Mouse (Mus musculus) forebrain, embryonic 11.5 days (tissue): Measurements from ENCODE around the gene Vcl. TPM values are rescaled to one million over a fixed set of nuclear protein-coding genes. Genes with fewer than 3 reads are reported as not detected.

Source experiments
- ATAC-seq: fragments of 200-750 bp; cut with Nextera tagmentation; replicated peaks from 2 replicates; pipeline ENCODE4 v1.8.0; 2017; ENCODE audit warnings: moderate TSS enrichment; ENCODE audit not compliant: low FRiP score
- DNase-seq: peaks from one replicate; pipeline ENCODE4 v3.0.0-alpha.2; 2017; ENCODE audit warnings: low spot score
- H3K27ac ChIP-seq: fragments of 300-500 bp; sonication (generic); 2 replicates; pipeline ENCODE4 v1.5.1; 2014; ENCODE audit warnings: low read depth, low read length
- H3K27me3 ChIP-seq: fragments of 300-500 bp; sonication (generic); 2 replicates; pipeline ENCODE4 v1.6.1; 2014; ENCODE audit warnings: mild to moderate bottlenecking, low read length, mixed read lengths; ENCODE audit not compliant: control insufficient read depth, insufficient read depth
- H3K36me3 ChIP-seq: fragments of 300-500 bp; sonication (generic); 2 replicates; pipeline ENCODE4 v1.6.1; 2014; ENCODE audit warnings: mild to moderate bottlenecking, low read length, moderate library complexity, mixed read lengths; ENCODE audit not compliant: control insufficient read depth, insufficient read depth
- H3K4me1 ChIP-seq: fragments of 300-500 bp; sonication (generic); replicated peaks from 2 replicates; pipeline ENCODE4 v1.6.1; 2014; ENCODE audit warnings: low read length, mixed read lengths; ENCODE audit not compliant: control insufficient read depth, insufficient read depth
- H3K4me2 ChIP-seq: fragments of 300-500 bp; sonication (generic); 2 replicates; pipeline ENCODE4 v1.6.1; 2014; ENCODE audit warnings: low read depth, mild to moderate bottlenecking, low read length, moderate library complexity, mixed read lengths; ENCODE audit not compliant: severe bottlenecking
- H3K4me3 ChIP-seq: fragments of 300-500 bp; sonication (generic); 2 replicates; pipeline ENCODE4 v1.5.1; 2014; ENCODE audit warnings: low read depth, low read length
- H3K9ac ChIP-seq: fragments of 300-500 bp; sonication (generic); 2 replicates; pipeline ENCODE4 v1.6.1; 2014; ENCODE audit warnings: low read length
- H3K9me3 ChIP-seq: fragments of 300-500 bp; sonication (generic); 2 replicates; pipeline ENCODE4 v1.6.1; 2016; ENCODE audit warnings: low read length, mixed read lengths; ENCODE audit not compliant: control insufficient read depth
- whole genome bisulfite sequencing: fragments of 180-500 bp; shearing (Covaris S2); extraction: QIAGEN DNeasy Blood & Tissue Kit; methylation state at CpG from one replicate; pipeline ENCODE4 v1.1.7; 2014; 5-methylcytosine and 5-hydroxymethylcytosine counted together
- polyA plus RNA-seq: library from polyadenylated mRNA; unstranded; fragments of >200 nt; fragmentation: Nextera tagmentation; extraction: Ambion mirVana; gene quantifications from 2 replicates; pipeline ENCODE4 v1.2.1, GENCODE M21; 2014

Gene Vcl
- polyA plus RNA-seq, 1 experiment from 2014 or later, result 30.2 TPM

- H3K9me3 ChIP-seq, result no peaks in the 10 kb centered on the region; the same call in 1 of the 2 replicates
- H3K4me2 ChIP-seq, result peak overlapping the region; percentile 92
- no peak overlapping the region for H3K27ac ChIP-seq
- H3K36me3 ChIP-seq, result no peaks in the 10 kb centered on the region
- ATAC-seq, result no peak
- H3K9ac ChIP-seq, result no peak overlapping the region; the same call in 1 of the 2 replicates
- H3K27me3 ChIP-seq, result no peaks in the 10 kb centered on the region
- peak overlapping the region; percentile 84 for H3K4me3 ChIP-seq
- WGBS, result 45% methylated on average over 7 of the region's 7 CpGs
- no peaks in the 10 kb centered on the region for H3K4me1 ChIP-seq
- no peak for DNase-seq
These were observed 124.4 kb downstream of the Vcl start for GRCm38 (mm10) chr14:21053586-21053985.

GRCm38 (mm10) chr14:21058972-21059371 is 129.8 kb downstream of the Vcl start:
- Histone ChIP-seq H3K4me2 (no peak overlapping the region), H3K4me3 (no peak overlapping the region), H3K36me3 (no peaks in the 10 kb centered on the region), H3K4me1 (no peaks in the 10 kb centered on the region), H3K27me3 (no peaks in the 10 kb centered on the region), H3K9me3 (no peaks in the 10 kb centered on the region), H3K9ac (no peak overlapping the region), H3K27ac (no peak overlapping the region)
- ATAC-seq (no peak), DNase-seq (no peak)
- WGBS, result 85% methylated on average over 2 of the region's 2 CpGs

GRCm38 (mm10) chr14:21062766-21063513 is 133.7 kb downstream of the Vcl start:
- no peaks in the 10 kb centered on the region for H3K9me3 ChIP-seq
- no peak overlapping the region for H3K9ac ChIP-seq
- no peak overlapping the region for H3K27ac ChIP-seq
- no peaks in the 10 kb centered on the region for H3K4me1 ChIP-seq
- no peak overlapping the region for H3K4me3 ChIP-seq
- H3K36me3 ChIP-seq, result no peaks in the 10 kb centered on the region
- no peak for ATAC-seq
- H3K4me2 ChIP-seq, result no peak overlapping the region
- DNase-seq, result no peak
- 69% methylated on average over 5 of the region's 5 CpGs for WGBS
- H3K27me3 ChIP-seq, result no peaks in the 10 kb centered on the region

GRCm38 (mm10) chr14:21064321-21064720 is 135.1 kb downstream of the Vcl start:
- Histone ChIP-seq H3K36me3 (no peaks in the 10 kb centered on the region), H3K27ac (no peak overlapping the region), H3K4me2 (no peak overlapping the region), H3K27me3 (no peaks in the 10 kb centered on the region), H3K4me1 (no peaks in the 10 kb centered on the region), H3K9me3 (no peaks in the 10 kb centered on the region), H3K4me3 (no peak overlapping the region), H3K9ac (no peak overlapping the region)
- ATAC-seq (no peak), DNase-seq (no peak)
- 60% methylated on average over 1 of the region's 1 CpGs for WGBS

GRCm38 (mm10) chr14:21065490-21066162 is 136.4 kb downstream of the Vcl start:
- no peak overlapping the region for H3K4me2 ChIP-seq
- WGBS, result 85% methylated on average over 8 of the region's 8 CpGs
- no peak overlapping the region for H3K4me3 ChIP-seq
- H3K36me3 ChIP-seq, result no peaks in the 10 kb centered on the region
- H3K27me3 ChIP-seq, result no peaks in the 10 kb centered on the region
- H3K9ac ChIP-seq, result no peak overlapping the region
- DNase-seq, result no peak
- no peak for ATAC-seq
- H3K27ac ChIP-seq, result no peak overlapping the region
- H3K9me3 ChIP-seq, result no peaks in the 10 kb centered on the region
- no peaks in the 10 kb centered on the region for H3K4me1 ChIP-seq

GRCm38 (mm10) chr14:21069594-21069993 is 140.4 kb downstream of the Vcl start:
- no peaks in the 10 kb centered on the region for H3K36me3 ChIP-seq
- H3K27ac ChIP-seq, result no peak overlapping the region
- no peak for ATAC-seq
- no peaks in the 10 kb centered on the region for H3K4me1 ChIP-seq
- no peak overlapping the region for H3K9ac ChIP-seq
- no peak overlapping the region for H3K4me3 ChIP-seq
- WGBS, result 84% methylated on average over 5 of the region's 5 CpGs
- no peak overlapping the region for H3K4me2 ChIP-seq
- no peaks in the 10 kb centered on the region for H3K27me3 ChIP-seq
- H3K9me3 ChIP-seq, result no peaks in the 10 kb centered on the region
- DNase-seq, result no peak

- no peaks in the 10 kb centered on the region for H3K27me3 ChIP-seq
- H3K36me3 ChIP-seq, result no peaks in the 10 kb centered on the region
- no peaks in the 10 kb centered on the region for H3K4me1 ChIP-seq
- H3K9ac ChIP-seq, result no peak overlapping the region
- DNase-seq (no peak), ATAC-seq (no peak)
- no peak overlapping the region for H3K4me2 ChIP-seq
- no peaks in the 10 kb centered on the region for H3K9me3 ChIP-seq
- no peak overlapping the region for H3K4me3 ChIP-seq
- WGBS, result 66% methylated on average over 3 of the region's 3 CpGs
- H3K27ac ChIP-seq, result no peak overlapping the region
These were observed 144.8 kb downstream of the Vcl start for GRCm38 (mm10) chr14:21073981-21074380.

GRCm38 (mm10) chr14:21074398-21075320 is 145.5 kb downstream of the Vcl start:
- no peak for DNase-seq
- H3K27me3 ChIP-seq, result no peaks in the 10 kb centered on the region
- H3K4me3 ChIP-seq, result no peak overlapping the region
- WGBS, result 72% methylated on average over 11 of the region's 11 CpGs
- H3K9me3 ChIP-seq, result no peaks in the 10 kb centered on the region
- no peak overlapping the region for H3K9ac ChIP-seq
- H3K36me3 ChIP-seq, result no peaks in the 10 kb centered on the region
- no peak overlapping the region for H3K27ac ChIP-seq
- no peaks in the 10 kb centered on the region for H3K4me1 ChIP-seq
- H3K4me2 ChIP-seq, result no peak overlapping the region; the same call in 1 of the 2 replicates
- no peak for ATAC-seq
